Mouse (Mus musculus) megakaryocyte, embryonic 14.5 days (primary cell): Measurements from ENCODE around the gene Gm3233.
"Not testable (repeated sequence)": the region's sequence is repeated elsewhere in the genome, so short reads cannot be mapped to it uniquely, and the experiment has no call there.

Source experiments
- FLI1 ChIP-seq: IDR thresholded peaks from 2 replicates; pipeline ENCODE4 v1.6.1; 2012; ENCODE audit warnings: low read length, inconsistent platforms, mixed read lengths
- GATA1 ChIP-seq: IDR thresholded peaks from 3 replicates; pipeline ENCODE4 v1.6.1; 2012; ENCODE audit warnings: mixed read lengths, low read length, inconsistent platforms, borderline replicate concordance

GRCm38 (mm10) chr10:77720299-77720698, 39.2 kb downstream of the Gm3233 start, which contains the start of gene Krtap12-1:
- TF ChIP-seq FLI1, GATA1: not testable (repeated sequence)
